Mouse (Mus musculus) G1E (cell line): ENCODE measurements around the gene Cish. TPM values are rescaled to one million over a fixed set of nuclear protein-coding genes. Genes with fewer than 3 reads are reported as not detected.

Source experiments
- ATAC-seq: 2 replicates; pipeline ENCODE4 v1.8.0; 2016; ENCODE audit warnings: mild to moderate bottlenecking; ENCODE audit not compliant: insufficient number of reproducible peaks, poor library complexity, low FRiP score, severe bottlenecking; ENCODE audit errors: extremely low read depth
- DNase-seq: peaks from one replicate; pipeline ENCODE4 v3.0.0; 2012; ENCODE audit warnings: low spot score
- H3K27me3 ChIP-seq: 2 replicates; pipeline ENCODE4 v1.6.1; 2012; ENCODE audit warnings: mild to moderate bottlenecking, low read length, inconsistent platforms; ENCODE audit not compliant: insufficient read depth
- H3K36me3 ChIP-seq: replicated peaks from 2 replicates; pipeline ENCODE3; 2012; ENCODE audit warnings: mild to moderate bottlenecking, inconsistent platforms
- H3K4me1 ChIP-seq: 2 replicates; pipeline ENCODE4 v1.6.1; 2012; ENCODE audit warnings: low read depth, low read length, inconsistent platforms, mixed read lengths; ENCODE audit not compliant: insufficient read depth
- H3K4me3 ChIP-seq: 2 replicates; pipeline ENCODE4 v1.5.1; 2012; ENCODE audit warnings: low read depth, mild to moderate bottlenecking, inconsistent platforms, low read length, moderate library complexity, mixed read lengths
- H3K9me3 ChIP-seq: replicated peaks from 2 replicates; pipeline ENCODE4 v1.6.1; 2012; ENCODE audit warnings: inconsistent platforms
- CTCF ChIP-seq: IDR thresholded peaks from 2 replicates; pipeline ENCODE4 v1.5.1; 2012; ENCODE audit warnings: low read depth, low read length, inconsistent platforms, mixed read lengths
- GATA1 ChIP-seq: IDR thresholded peaks from 2 replicates; pipeline ENCODE4 v1.6.1; 2012; ENCODE audit warnings: borderline replicate concordance, low read length, inconsistent platforms, mixed read lengths
- GATA2 ChIP-seq: IDR thresholded peaks from 2 replicates; pipeline ENCODE4 v1.6.1; 2012; ENCODE audit warnings: low read depth, low read length, inconsistent platforms, borderline replicate concordance
- POLR2AphosphoS5 ChIP-seq: IDR thresholded peaks from 2 replicates; pipeline ENCODE4 v1.6.1; 2012; ENCODE audit warnings: low read depth, low read length, inconsistent platforms; ENCODE audit not compliant: insufficient replicate concordance
- TAL1 ChIP-seq: conservative IDR thresholded peaks from 2 replicates; pipeline ENCODE4 v1.6.1; 2012; ENCODE audit warnings: low read depth, low read length, inconsistent platforms, mixed read lengths
- polyA plus RNA-seq: library from polyadenylated mRNA; stranded (reverse); fragments of >175 nt; gene quantifications from 2 replicates; pipeline ENCODE4 v1.2.3, GENCODE M21; 2012
- total RNA-seq, 2 experiments: library from RNA; stranded (forward) in 1 of 2; stranded (reverse) in 1 of 2; fragments of 200-1000 nt in 1 of 2; fragments of >200 nt in 1 of 2; fragmentation: Nextera tagmentation in 1 of 2; gene quantifications; 2 replicates each; pipeline ENCODE4 v1.2.3; 2014 to 2017

Cish gene
- total and polyA plus RNA-seq, 3 experiments, result 24.7 to 151 (median 106) TPM

DNA sequence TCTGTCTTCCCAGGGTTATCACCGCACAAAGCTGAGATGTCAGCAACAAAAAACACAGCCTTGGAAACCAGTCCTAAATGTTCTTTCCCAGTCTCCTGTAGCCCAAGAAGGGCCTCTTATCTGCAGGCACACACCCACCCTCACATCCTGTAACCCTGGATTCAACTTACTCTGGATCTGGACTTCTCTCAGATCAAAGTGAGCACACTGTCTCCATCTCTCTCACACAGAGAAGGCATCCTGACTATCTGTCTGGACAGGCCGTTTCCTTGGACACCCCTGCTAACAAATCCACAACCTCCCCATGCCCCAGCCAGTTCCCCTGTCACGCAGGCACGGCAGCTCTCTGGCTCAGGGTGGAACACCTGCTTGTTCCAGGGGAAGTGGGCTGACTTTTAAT lies 23.5 kb upstream of the Cish start:
- H3K36me3 ChIP-seq, result peaks cover 60% of the 10 kb centered on the region
- H3K4me3 ChIP-seq, result no peak overlapping the region; the same call in 1 of the 2 replicates
- no peak for DNase-seq
- ATAC-seq, result peak; percentile 47
- H3K4me1 ChIP-seq, result peaks cover 85% of the 10 kb centered on the region
- no peak for TF ChIP-seq CTCF
- no peak for TF ChIP-seq GATA1
- TF ChIP-seq POLR2AphosphoS5, result no peak
- TF ChIP-seq TAL1, result peak; percentile 61
- no peak for TF ChIP-seq GATA2
- no peaks in the 10 kb centered on the region for H3K27me3 ChIP-seq
- H3K9me3 ChIP-seq, result no peaks in the 10 kb centered on the region

- H3K4me1 ChIP-seq, result peaks cover 84% of the 10 kb centered on the region
- TF ChIP-seq TAL1 (no peak), POLR2AphosphoS5 (no peak), GATA2 (no peak), CTCF (no peak), GATA1 (no peak)
- no peaks in the 10 kb centered on the region for H3K9me3 ChIP-seq
- H3K4me3 ChIP-seq, result no peak overlapping the region; the same call in 1 of the 2 replicates
- H3K36me3 ChIP-seq, result peaks cover 69% of the 10 kb centered on the region
- DNase-seq, result no peak
- ATAC-seq, result no peak
- H3K27me3 ChIP-seq, result no peaks in the 10 kb centered on the region
These were observed 22.6 kb upstream of the Cish start for GRCm38 (mm10) chr9:107273184-107273583.

DNA sequence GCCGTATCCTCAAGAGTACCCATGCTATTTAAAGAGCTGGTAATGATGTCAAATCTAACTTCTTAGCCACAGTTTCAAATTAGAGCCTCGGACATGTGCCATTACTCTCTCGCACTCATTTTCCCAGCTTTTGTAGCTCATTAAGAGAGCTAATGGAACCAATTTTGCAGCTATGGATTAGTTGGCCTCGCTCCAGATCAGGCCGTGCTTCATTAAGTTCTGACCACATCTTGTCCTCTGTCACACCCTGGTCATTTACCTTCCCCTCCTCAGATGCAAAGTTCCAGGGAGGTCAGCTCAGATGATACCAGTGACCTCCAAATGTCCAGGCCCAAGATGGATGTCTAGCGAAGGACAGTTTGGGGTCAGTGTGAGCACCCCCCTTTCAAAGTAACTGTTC lies 21.1 kb upstream of the Cish start:
- H3K27me3 ChIP-seq, result no peaks in the 10 kb centered on the region

DNA sequence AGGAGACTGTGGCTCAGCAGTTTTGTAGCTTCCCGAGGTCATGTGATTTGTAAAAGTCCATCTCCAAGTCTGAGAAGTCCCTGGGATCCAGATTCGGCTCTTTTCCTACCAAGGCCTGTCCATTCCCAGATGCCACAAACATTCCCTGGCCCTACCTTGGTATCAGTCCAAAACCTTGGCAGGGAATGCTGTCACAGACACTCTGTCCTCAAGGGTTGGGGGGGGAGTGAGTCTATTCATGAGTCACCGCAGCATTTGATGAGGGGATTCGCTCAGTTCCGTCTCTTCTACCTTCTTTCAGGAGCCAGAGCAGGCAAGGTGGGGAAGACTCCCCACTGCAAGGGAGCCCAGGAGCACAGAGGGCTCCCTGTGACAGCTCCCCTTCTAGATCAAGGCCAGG lies 20.1 kb upstream of the Cish start:
- TF ChIP-seq POLR2AphosphoS5, result no peak
- TF ChIP-seq GATA1, result no peak
- no peak for TF ChIP-seq CTCF
- no peak for TF ChIP-seq GATA2
- TF ChIP-seq TAL1, result no peak
- peaks cover 86% of the 10 kb centered on the region for H3K4me1 ChIP-seq

More for the DNA sequence above, 21.1 kb upstream of the Cish start:
- no peak for ATAC-seq
- Histone ChIP-seq H3K9me3 (no peaks in the 10 kb centered on the region), H3K4me1 (peaks cover 86% of the 10 kb centered on the region), H3K36me3 (peaks cover 78% of the 10 kb centered on the region), H3K4me3 (no peak overlapping the region)
- TF ChIP-seq CTCF, result no peak
- no peak for TF ChIP-seq TAL1
- no peak for DNase-seq

DNA sequence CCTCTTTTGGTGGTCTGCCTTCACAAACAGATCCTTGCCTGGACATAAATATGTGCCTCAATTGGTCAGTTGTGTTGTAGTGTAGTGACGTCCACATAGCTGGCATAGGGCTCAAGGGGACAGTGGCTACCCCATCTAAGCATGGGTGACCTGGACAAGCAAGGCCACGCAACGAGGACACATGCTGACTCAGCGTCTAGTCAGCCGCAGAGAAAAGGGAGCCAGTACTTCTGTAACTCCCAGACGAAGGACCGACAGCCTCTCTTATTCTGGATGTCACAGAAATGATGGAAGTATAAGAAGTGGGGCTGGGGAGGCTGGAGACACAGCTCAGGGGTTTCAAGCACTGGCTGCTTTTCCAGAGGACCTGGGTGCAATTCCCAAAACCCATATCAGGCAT lies 18.2 kb upstream of the Cish start:
- Histone ChIP-seq H3K9me3 (no peaks in the 10 kb centered on the region), H3K4me3 (no peak overlapping the region), H3K27me3 (no peaks in the 10 kb centered on the region), H3K4me1 (peaks cover 81% of the 10 kb centered on the region), H3K36me3 (peaks cover 84% of the 10 kb centered on the region)
- TF ChIP-seq GATA1 (no peak), POLR2AphosphoS5 (no peak), CTCF (no peak), GATA2 (no peak), TAL1 (no peak)
- DNase-seq, result no peak
- ATAC-seq, result no peak

More for the DNA sequence above, 20.1 kb upstream of the Cish start:
- no peaks in the 10 kb centered on the region for H3K9me3 ChIP-seq
- ATAC-seq (no peak), DNase-seq (no peak)
- peaks cover 86% of the 10 kb centered on the region for H3K36me3 ChIP-seq
- no peaks in the 10 kb centered on the region for H3K27me3 ChIP-seq
- no peak overlapping the region for H3K4me3 ChIP-seq

DNA sequence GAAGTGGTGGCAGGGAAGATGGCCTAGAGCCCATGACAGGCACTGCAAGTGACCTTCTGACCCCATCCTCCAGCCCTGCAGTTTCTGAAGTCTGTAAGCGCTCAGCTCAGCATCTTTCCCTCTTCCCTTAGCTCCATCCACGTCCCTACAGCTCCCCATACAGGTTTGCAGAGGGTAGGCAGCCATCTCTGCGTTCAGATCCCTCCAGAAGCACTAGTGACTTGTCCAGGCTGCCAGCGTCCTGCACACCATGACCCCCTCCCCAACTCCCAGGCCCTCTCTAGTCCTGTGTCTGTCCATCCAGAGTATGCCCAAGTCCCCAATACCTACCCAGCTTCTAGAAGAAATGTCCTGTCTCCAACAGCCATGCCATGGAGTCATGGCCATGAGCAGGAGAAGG lies 17.7 kb upstream of the Cish start:
- no peaks in the 10 kb centered on the region for H3K9me3 ChIP-seq
- H3K27me3 ChIP-seq, result no peaks in the 10 kb centered on the region
- H3K4me1 ChIP-seq, result peaks cover 76% of the 10 kb centered on the region
- H3K36me3 ChIP-seq, result peaks cover 87% of the 10 kb centered on the region
- no peak overlapping the region for H3K4me3 ChIP-seq
- TF ChIP-seq GATA1, result no peak
- TF ChIP-seq POLR2AphosphoS5, result no peak
- TF ChIP-seq CTCF, result no peak
- TF ChIP-seq TAL1, result no peak
- no peak for TF ChIP-seq GATA2
- DNase-seq (no peak), ATAC-seq (no peak)
